Mouse (Mus musculus) hindbrain, embryonic 12.5 days (tissue): ENCODE measurements around the gene Rbfox3. TPM values are rescaled to one million over a fixed set of nuclear protein-coding genes. Genes with fewer than 3 reads are reported as not detected.
A peak's percentile ranks its signal among the peaks of the same experiment; 100 is the strongest.

Experiments used
- ATAC-seq: fragments of 200-750 bp; cut with Nextera tagmentation; 2 replicates; pipeline ENCODE4 v1.8.0; 2017; ENCODE audit warnings: moderate TSS enrichment; ENCODE audit not compliant: low FRiP score
- H3K27ac ChIP-seq: fragments of 300-500 bp; sonication (generic); 2 replicates; pipeline ENCODE4 v1.5.1; 2016; ENCODE audit warnings: mild to moderate bottlenecking
- H3K27me3 ChIP-seq: fragments of 300-500 bp; sonication (generic); 2 replicates; pipeline ENCODE4 v1.6.1; 2016; ENCODE audit warnings: mild to moderate bottlenecking
- H3K36me3 ChIP-seq: fragments of 300-500 bp; sonication (generic); 2 replicates; pipeline ENCODE4 v1.6.1; 2016; ENCODE audit warnings: mild to moderate bottlenecking
- H3K4me1 ChIP-seq: fragments of 300-500 bp; sonication (generic); 2 replicates; pipeline ENCODE4 v1.6.1; 2016
- H3K4me2 ChIP-seq: fragments of 300-500 bp; sonication (generic); replicated peaks from 2 replicates; pipeline ENCODE4 v1.6.1; 2016; ENCODE audit warnings: mild to moderate bottlenecking
- H3K4me3 ChIP-seq: fragments of 300-500 bp; sonication (generic); 2 replicates; pipeline ENCODE4 v1.5.1; 2016; ENCODE audit warnings: mild to moderate bottlenecking
- H3K9ac ChIP-seq: fragments of 300-500 bp; sonication (generic); 2 replicates; pipeline ENCODE4 v1.6.1; 2016; ENCODE audit warnings: mild to moderate bottlenecking, moderate library complexity
- H3K9me3 ChIP-seq: fragments of 300-500 bp; sonication (generic); replicated peaks from 2 replicates; pipeline ENCODE4 v1.6.1; 2016; ENCODE audit warnings: mild to moderate bottlenecking
- WGBS: fragments of 180-500 bp; shearing (Covaris S2); methylation state at CpG from one replicate; pipeline ENCODE4 v1.1.7; 2016; 5-methylcytosine and 5-hydroxymethylcytosine counted together
- microRNA-seq: library from miRNA; unstranded; fragments of <30 nt; microRNA quantifications from one replicate; pipeline ENCODE4, GENCODE M21; 2017
- polyA plus RNA-seq: library from polyadenylated mRNA; unstranded; fragments of >200 nt; fragmentation: Nextera tagmentation; extraction: Ambion mirVana; gene quantifications from 2 replicates; pipeline ENCODE4 v1.2.1, GENCODE M21; 2016

Gene Rbfox3
- polyA plus RNA-seq, 1 experiment from 2014 or later: 26.5 TPM

- H3K9me3 ChIP-seq: no peaks in the 10 kb centered on the region
- H3K4me1 ChIP-seq: 0 out of 2 replicates have a peak, but pooled peaks cover under 1% of the 10 kb centered on the region
- 70% methylated on average over 11 of the region's 11 CpGs for WGBS
- H3K9ac ChIP-seq: no peak overlapping the region
- no peaks in the 10 kb centered on the region for H3K27me3 ChIP-seq
- H3K27ac ChIP-seq: no peak overlapping the region
- no peaks in the 10 kb centered on the region for H3K36me3 ChIP-seq
- H3K4me2 ChIP-seq: no peak overlapping the region
- ATAC-seq: no peak
- H3K4me3 ChIP-seq: no peak overlapping the region
Measured at GRCm38 (mm10) chr11:118453886-118454671, 457.3 kb downstream of the Rbfox3 start.

- Histone ChIP-seq H3K27ac (no peak overlapping the region), H3K27me3 (no peaks in the 10 kb centered on the region), H3K4me2 (no peak overlapping the region), H3K36me3 (no peaks in the 10 kb centered on the region), H3K9ac (no peak overlapping the region), H3K9me3 (no peaks in the 10 kb centered on the region), H3K4me3 (no peak overlapping the region), H3K4me1 (no peaks in the 10 kb centered on the region)
- WGBS: 73% methylated on average over 2 of the region's 2 CpGs
- no peak for ATAC-seq
Measured at GRCm38 (mm10) chr11:118452955-118453354, 458.4 kb downstream of the Rbfox3 start.

- Histone ChIP-seq H3K27ac (no peak overlapping the region), H3K4me3 (no peak overlapping the region), H3K36me3 (no peaks in the 10 kb centered on the region), H3K4me1 (no peaks in the 10 kb centered on the region), H3K4me2 (no peak overlapping the region), H3K9ac (no peak overlapping the region), H3K9me3 (no peaks in the 10 kb centered on the region), H3K27me3 (no peaks in the 10 kb centered on the region)
- 82% methylated on average over 6 of the region's 6 CpGs for WGBS
- no peak for ATAC-seq
Measured at GRCm38 (mm10) chr11:118451211-118451610, 460.2 kb downstream of the Rbfox3 start.

- Histone ChIP-seq H3K9ac (no peak overlapping the region), H3K27me3 (no peaks in the 10 kb centered on the region; the same call in 1 of the 2 replicates), H3K4me3 (no peak overlapping the region), H3K4me1 (no peaks in the 10 kb centered on the region), H3K9me3 (no peaks in the 10 kb centered on the region), H3K27ac (no peak overlapping the region), H3K36me3 (no peaks in the 10 kb centered on the region), H3K4me2 (no peak overlapping the region)
- WGBS: 87% methylated on average over 8 of the region's 8 CpGs
- no peak for ATAC-seq
Measured at GRCm38 (mm10) chr11:118448385-118448784, 463.0 kb downstream of the Rbfox3 start.

GRCm38 (mm10) chr11:118447346-118447745, 464.1 kb downstream of the Rbfox3 start:
- Histone ChIP-seq H3K9ac (no peak overlapping the region), H3K9me3 (no peaks in the 10 kb centered on the region), H3K4me3 (no peak overlapping the region), H3K27me3 (no peaks in the 10 kb centered on the region; the same call in 1 of the 2 replicates), H3K4me1 (no peaks in the 10 kb centered on the region), H3K27ac (no peak overlapping the region), H3K36me3 (no peaks in the 10 kb centered on the region), H3K4me2 (no peak overlapping the region)
- 71% methylated on average over 4 of the region's 4 CpGs for WGBS
- no peak for ATAC-seq

GRCm38 (mm10) chr11:118445843-118446242, 465.6 kb downstream of the Rbfox3 start:
- H3K4me1 ChIP-seq: no peaks in the 10 kb centered on the region
- H3K4me2 ChIP-seq: no peak overlapping the region
- no peaks in the 10 kb centered on the region; the same call in 1 of the 2 replicates for H3K9me3 ChIP-seq
- H3K27me3 ChIP-seq: no peaks in the 10 kb centered on the region; the same call in 1 of the 2 replicates
- peak; percentile 33; the same call in 1 of the 2 replicates for ATAC-seq
- H3K4me3 ChIP-seq: no peak overlapping the region
- no peak overlapping the region for H3K27ac ChIP-seq
- WGBS: 27% methylated on average over 3 of the region's 3 CpGs
- H3K36me3 ChIP-seq: no peaks in the 10 kb centered on the region
- H3K9ac ChIP-seq: no peak overlapping the region

GRCm38 (mm10) chr11:118443201-118443970, 468.0 kb downstream of the Rbfox3 start:
- H3K4me3 ChIP-seq: no peak overlapping the region
- H3K4me2 ChIP-seq: no peak overlapping the region
- H3K27me3 ChIP-seq: no peaks in the 10 kb centered on the region; the same call in 1 of the 2 replicates
- H3K27ac ChIP-seq: no peak overlapping the region
- H3K4me1 ChIP-seq: peaks cover 11% of the 10 kb centered on the region
- no peaks in the 10 kb centered on the region for H3K36me3 ChIP-seq
- ATAC-seq: 0 out of 2 replicates have a peak, but pooled peaks have one; percentile 23
- 29% methylated on average over 10 of the region's 11 CpGs for WGBS
- H3K9ac ChIP-seq: no peak overlapping the region
- H3K9me3 ChIP-seq: no peaks in the 10 kb centered on the region; the same call in 1 of the 2 replicates

GRCm38 (mm10) chr11:118442691-118443090, 468.7 kb downstream of the Rbfox3 start:
- H3K4me2 ChIP-seq: no peak overlapping the region
- H3K27ac ChIP-seq: no peak overlapping the region
- no peak for ATAC-seq
- no peaks in the 10 kb centered on the region; the same call in 1 of the 2 replicates for H3K9me3 ChIP-seq
- WGBS: 72% methylated on average over 13 of the region's 13 CpGs
- peaks cover 11% of the 10 kb centered on the region for H3K4me1 ChIP-seq
- no peaks in the 10 kb centered on the region for H3K36me3 ChIP-seq
- no peak overlapping the region for H3K4me3 ChIP-seq
- no peaks in the 10 kb centered on the region; the same call in 1 of the 2 replicates for H3K27me3 ChIP-seq
- H3K9ac ChIP-seq: no peak overlapping the region

Small RNA genes within 50 kb of the gene (microRNA-seq; reads per million reads assigned to microRNA genes)
- not detected for gene Gm25040

Other genes starting within 250 kb of the Rbfox3 start
- gene Enpp7, start 76.6 kb upstream of the Rbfox3 start, polyA plus RNA-seq: not detected in 2 replicates
- 60.5 and 62.5 TPM in 2 replicates for gene Cbx2, start 111.4 kb upstream of the Rbfox3 start, polyA plus RNA-seq
- 9.9 and 11.6 TPM in 2 replicates for gene Cbx8, start 129.4 kb upstream of the Rbfox3 start, polyA plus RNA-seq
- gene Cbx4, start 174.6 kb upstream of the Rbfox3 start, polyA plus RNA-seq: 13.2 and 15.0 TPM in 2 replicates